Mouse (Mus musculus): ENCODE results near the gene St6gal1. TPM values are rescaled to one million over a fixed set of nuclear protein-coding genes. Genes with fewer than 3 reads are reported as not detected.

St6gal1 gene
- polyA plus RNA-seq, 1 experiment: 5.7 TPM

DNA sequence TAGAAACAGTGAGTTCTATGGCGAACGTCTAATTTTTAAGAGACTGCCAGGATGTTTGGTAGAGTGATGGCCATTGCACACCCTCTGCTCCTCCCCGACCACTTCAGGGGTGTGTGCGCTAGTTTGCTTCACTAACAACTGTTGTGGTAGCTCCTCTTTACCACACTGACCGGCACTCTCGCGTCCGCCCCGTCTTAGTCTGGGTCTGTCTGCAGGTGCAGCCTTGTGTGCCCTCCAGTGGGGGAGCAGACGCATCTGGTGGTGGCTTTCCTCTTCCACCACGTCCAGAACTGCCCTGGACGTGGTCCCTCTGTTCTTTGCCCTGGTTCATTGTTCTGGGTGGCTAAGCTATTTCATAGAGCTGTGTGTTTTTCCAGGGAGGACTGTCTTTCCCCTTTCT, 40.5 kb downstream of the St6gal1 start:
- Histone ChIP-seq H3K36me3 (ENCODE audit: control insufficient read depth, insufficient read depth) (no peaks in the 10 kb centered on the region), H3K79me2 (ENCODE audit: control insufficient read depth, insufficient read depth) (no peaks in the 10 kb centered on the region), H3K4me2 (ENCODE audit: low read depth) (no peak overlapping the region), H3K27me3 (ENCODE audit: control insufficient read depth, insufficient read depth, insufficient read length) (no peaks in the 10 kb centered on the region), H3ac (ENCODE audit: control insufficient read depth, insufficient read length) (no peak overlapping the region), H3K4me3 (no peak overlapping the region)
- peak in 2 of 3 experiments; percentile 37 to 54 for TF ChIP-seq MYOD1 (IDR thresholded peaks at IDR 0.05; ENCODE audit: control insufficient read depth in 1 of 3, insufficient read length in 2 of 3, low read depth in 2 of 3)
- TF ChIP-seq MYOG (IDR thresholded peaks at IDR 0.05; ENCODE audit: control insufficient read depth in 1 of 3, insufficient read depth in 1 of 3, insufficient read length in 2 of 3, low read depth in 2 of 3): peak in 2 of 3 experiments; percentile 62 to 65
- TF ChIP-seq TCF3 (IDR thresholded peaks at IDR 0.05; ENCODE audit: insufficient read length, low read depth): no peak

DNA sequence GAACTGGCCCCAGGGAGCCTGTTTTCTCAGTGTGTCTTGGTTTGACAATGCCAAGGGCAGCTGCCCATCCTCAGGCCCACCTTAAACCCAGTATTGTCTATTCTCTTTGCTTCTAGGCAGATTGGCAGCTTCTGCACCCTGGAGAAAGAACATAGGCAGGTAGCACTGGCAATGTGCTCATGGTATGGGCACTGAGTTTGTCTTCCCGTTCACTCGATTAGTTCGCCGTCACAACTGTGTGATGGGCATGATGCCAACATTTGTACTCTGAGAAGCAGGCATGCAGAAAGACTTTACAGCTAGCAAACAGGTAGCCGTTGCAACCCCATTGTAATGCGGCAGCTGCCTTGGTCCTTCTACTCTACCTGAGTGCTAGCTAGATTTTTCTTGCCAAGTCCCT, 40.9 kb downstream of the St6gal1 start:
- Histone ChIP-seq H3K4me3 (no peak overlapping the region), H3ac (ENCODE audit: control insufficient read depth, insufficient read length) (no peak overlapping the region), H3K4me2 (ENCODE audit: low read depth) (peak overlapping the region; percentile 38), H3K79me2 (ENCODE audit: control insufficient read depth, insufficient read depth) (no peaks in the 10 kb centered on the region), H3K36me3 (ENCODE audit: control insufficient read depth, insufficient read depth) (no peaks in the 10 kb centered on the region), H3K27me3 (ENCODE audit: control insufficient read depth, insufficient read depth, insufficient read length) (no peaks in the 10 kb centered on the region)
- TF ChIP-seq MYOG (IDR thresholded peaks at IDR 0.05; ENCODE audit: control insufficient read depth in 1 of 3, insufficient read depth in 1 of 3, insufficient read length in 2 of 3, low read depth in 2 of 3) (peak in 1 of 3 experiments; percentile 24), REST (IDR thresholded peaks at IDR 0.05; ENCODE audit: insufficient read depth, insufficient read length) (no peak), USF1 (IDR thresholded peaks at IDR 0.05; ENCODE audit: low read depth) (no peak), CEBPB (IDR thresholded peaks at IDR 0.05; ENCODE audit: insufficient read depth, poor library complexity, severe bottlenecking) (no peak), POLR2AphosphoS2 (IDR thresholded peaks at IDR 0.05; ENCODE audit: insufficient read length, low read depth) (no peak)

- Histone ChIP-seq H3K4me2 (ENCODE audit: low read depth) (peak overlapping the region; percentile 38), H3K27me3 (ENCODE audit: control insufficient read depth, insufficient read depth, insufficient read length) (no peaks in the 10 kb centered on the region), H3K79me2 (ENCODE audit: control insufficient read depth, insufficient read depth) (no peaks in the 10 kb centered on the region)
Observed at GRCm38 (mm10) chr16:23266293-23266692, 41.8 kb downstream of the St6gal1 start.

DNA sequence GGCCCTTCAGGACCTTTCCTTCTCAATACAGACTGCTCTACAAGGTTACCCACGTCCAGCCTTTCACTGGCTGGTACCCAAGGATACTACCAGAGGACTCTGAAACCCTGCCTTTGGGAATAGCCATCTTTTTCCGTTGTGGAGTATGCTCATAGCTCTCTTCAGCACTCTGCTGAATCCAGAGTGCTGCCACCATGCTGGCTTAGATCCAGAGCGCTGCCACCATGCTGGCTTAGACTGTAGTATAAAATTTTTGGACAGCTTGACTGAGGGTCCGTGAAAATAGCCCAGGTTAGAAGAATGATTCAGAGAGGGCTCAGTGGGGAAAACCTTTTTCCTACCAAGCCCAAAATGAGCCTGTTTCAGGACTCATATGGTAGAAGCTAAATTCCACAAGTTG, 42.4 kb downstream of the St6gal1 start:
- Histone ChIP-seq H3K79me2 (ENCODE audit: control insufficient read depth, insufficient read depth) (no peaks in the 10 kb centered on the region), H3K36me3 (ENCODE audit: control insufficient read depth, insufficient read depth) (no peaks in the 10 kb centered on the region), H3K27me3 (ENCODE audit: control insufficient read depth, insufficient read depth, insufficient read length) (no peaks in the 10 kb centered on the region), H3ac (ENCODE audit: control insufficient read depth, insufficient read length) (no peak overlapping the region), H3K4me2 (ENCODE audit: low read depth) (peak overlapping the region; percentile 38), H3K4me3 (no peak overlapping the region)
- TF ChIP-seq MYOD1 (IDR thresholded peaks at IDR 0.05; ENCODE audit: control insufficient read depth in 1 of 3, insufficient read length in 2 of 3, low read depth in 2 of 3) (no peak), USF1 (IDR thresholded peaks at IDR 0.05; ENCODE audit: low read depth) (no peak), MAX (IDR thresholded peaks at IDR 0.05; ENCODE audit: low read depth) (no peak), E2F4 (IDR thresholded peaks at IDR 0.05; ENCODE audit: insufficient read depth) (no peak), MYOG (IDR thresholded peaks at IDR 0.05; ENCODE audit: control insufficient read depth in 1 of 3, insufficient read depth in 1 of 3, insufficient read length in 2 of 3, low read depth in 2 of 3) (no peak), POLR2AphosphoS2 (IDR thresholded peaks at IDR 0.05; ENCODE audit: insufficient read length, low read depth) (no peak), SRF (IDR thresholded peaks at IDR 0.05; ENCODE audit: control insufficient read depth, insufficient read length, low read depth) (no peak)

More at GRCm38 (mm10) chr16:23266293-23266692, 41.8 kb downstream of the St6gal1 start:
- TF ChIP-seq TCF12 (IDR thresholded peaks at IDR 0.05; ENCODE audit: insufficient read depth, poor library complexity, severe bottlenecking): peak; percentile 27
- TF ChIP-seq REST (IDR thresholded peaks at IDR 0.05; ENCODE audit: insufficient read depth, insufficient read length): no peak
- no peak for TF ChIP-seq POLR2A (IDR thresholded peaks at IDR 0.05; ENCODE audit: insufficient read length, low read depth)
- TF ChIP-seq MYOG (IDR thresholded peaks at IDR 0.05; ENCODE audit: control insufficient read depth in 1 of 3, insufficient read depth in 1 of 3, insufficient read length in 2 of 3, low read depth in 2 of 3): peak in 1 of 3 experiments; percentile 79
- no peak for TF ChIP-seq CEBPB (IDR thresholded peaks at IDR 0.05; ENCODE audit: insufficient read depth, poor library complexity, severe bottlenecking)
- no peak for TF ChIP-seq E2F4 (IDR thresholded peaks at IDR 0.05; ENCODE audit: insufficient read depth)
- no peak for TF ChIP-seq MAX (IDR thresholded peaks at IDR 0.05; ENCODE audit: low read depth)
- TF ChIP-seq SRF (IDR thresholded peaks at IDR 0.05; ENCODE audit: control insufficient read depth, insufficient read length, low read depth): no peak
- peak; percentile 6 to 83 (median 77) for TF ChIP-seq MYOD1 (IDR thresholded peaks at IDR 0.05; ENCODE audit: control insufficient read depth in 1 of 3, insufficient read length in 2 of 3, low read depth in 2 of 3)
- no peak for TF ChIP-seq USF1 (IDR thresholded peaks at IDR 0.05; ENCODE audit: low read depth)
- Histone ChIP-seq H3K4me3 (no peak overlapping the region), H3ac (ENCODE audit: control insufficient read depth, insufficient read length) (no peak overlapping the region), H3K36me3 (ENCODE audit: control insufficient read depth, insufficient read depth) (no peaks in the 10 kb centered on the region)

DNA sequence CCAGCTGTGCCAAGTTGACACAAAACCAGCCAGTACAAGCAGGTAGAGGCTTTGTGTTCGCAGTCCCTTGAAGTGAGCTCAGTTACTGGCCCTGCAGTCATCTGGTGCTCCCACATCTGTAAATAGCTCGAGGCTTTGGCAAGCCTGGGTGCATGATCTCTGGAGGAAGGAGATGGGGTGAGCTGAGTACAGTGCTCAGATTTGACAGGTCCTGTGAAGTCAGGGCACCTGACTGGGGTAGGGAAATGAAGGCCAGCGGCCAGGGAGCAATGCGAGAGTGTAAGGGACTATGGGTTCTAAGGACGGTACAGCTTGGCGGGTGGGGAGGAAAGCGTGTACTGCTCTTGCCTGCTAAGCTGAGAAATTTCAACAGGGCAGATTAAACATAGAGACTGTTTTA, 43.7 kb downstream of the St6gal1 start:
- no peaks in the 10 kb centered on the region for H3K27me3 ChIP-seq (ENCODE audit: control insufficient read depth, insufficient read depth, insufficient read length)
- no peak for TF ChIP-seq TCF12 (IDR thresholded peaks at IDR 0.05; ENCODE audit: insufficient read depth, poor library complexity, severe bottlenecking)
- TF ChIP-seq MAX (IDR thresholded peaks at IDR 0.05; ENCODE audit: low read depth): no peak
- TF ChIP-seq POLR2AphosphoS2 (IDR thresholded peaks at IDR 0.05; ENCODE audit: insufficient read length, low read depth): no peak
- no peak overlapping the region for H3ac ChIP-seq (ENCODE audit: control insufficient read depth, insufficient read length)

More for the DNA sequence above, 43.7 kb downstream of the St6gal1 start:
- no peaks in the 10 kb centered on the region for H3K36me3 ChIP-seq (ENCODE audit: control insufficient read depth, insufficient read depth)
- no peak overlapping the region for H3K4me2 ChIP-seq (ENCODE audit: low read depth)
- H3K79me2 ChIP-seq (ENCODE audit: control insufficient read depth, insufficient read depth): no peaks in the 10 kb centered on the region
- no peak overlapping the region for H3K4me3 ChIP-seq
